Mouse (Mus musculus) forebrain, embryonic 11.5 days (tissue): ENCODE results near the gene S100a7a. TPM values are rescaled to one million over a fixed set of nuclear protein-coding genes. Genes with fewer than 3 reads are reported as not detected.

Experiments
- ATAC-seq: fragments of 200-750 bp; cut with Nextera tagmentation; replicated peaks from 2 replicates; pipeline ENCODE4 v1.8.0; 2017; ENCODE audit warnings: moderate TSS enrichment; ENCODE audit not compliant: low FRiP score
- DNase-seq: peaks from one replicate; pipeline ENCODE4 v3.0.0-alpha.2; 2017; ENCODE audit warnings: low spot score
- H3K27ac ChIP-seq: fragments of 300-500 bp; sonication (generic); 2 replicates; pipeline ENCODE4 v1.5.1; 2014; ENCODE audit warnings: low read depth, low read length
- H3K27me3 ChIP-seq: fragments of 300-500 bp; sonication (generic); 2 replicates; pipeline ENCODE4 v1.6.1; 2014; ENCODE audit warnings: mild to moderate bottlenecking, low read length, mixed read lengths; ENCODE audit not compliant: control insufficient read depth, insufficient read depth
- H3K36me3 ChIP-seq: fragments of 300-500 bp; sonication (generic); 2 replicates; pipeline ENCODE4 v1.6.1; 2014; ENCODE audit warnings: mild to moderate bottlenecking, low read length, moderate library complexity, mixed read lengths; ENCODE audit not compliant: control insufficient read depth, insufficient read depth
- H3K4me1 ChIP-seq: fragments of 300-500 bp; sonication (generic); replicated peaks from 2 replicates; pipeline ENCODE4 v1.6.1; 2014; ENCODE audit warnings: low read length, mixed read lengths; ENCODE audit not compliant: control insufficient read depth, insufficient read depth
- H3K4me2 ChIP-seq: fragments of 300-500 bp; sonication (generic); 2 replicates; pipeline ENCODE4 v1.6.1; 2014; ENCODE audit warnings: low read depth, mild to moderate bottlenecking, low read length, moderate library complexity, mixed read lengths; ENCODE audit not compliant: severe bottlenecking
- H3K4me3 ChIP-seq: fragments of 300-500 bp; sonication (generic); 2 replicates; pipeline ENCODE4 v1.5.1; 2014; ENCODE audit warnings: low read depth, low read length
- H3K9ac ChIP-seq: fragments of 300-500 bp; sonication (generic); 2 replicates; pipeline ENCODE4 v1.6.1; 2014; ENCODE audit warnings: low read length
- H3K9me3 ChIP-seq: fragments of 300-500 bp; sonication (generic); 2 replicates; pipeline ENCODE4 v1.6.1; 2016; ENCODE audit warnings: low read length, mixed read lengths; ENCODE audit not compliant: control insufficient read depth
- WGBS: fragments of 180-500 bp; shearing (Covaris S2); extraction: QIAGEN DNeasy Blood & Tissue Kit; methylation state at CpG from one replicate; pipeline ENCODE4 v1.1.7; 2014; 5-methylcytosine and 5-hydroxymethylcytosine counted together
- polyA plus RNA-seq: library from polyadenylated mRNA; unstranded; fragments of >200 nt; fragmentation: Nextera tagmentation; extraction: Ambion mirVana; gene quantifications from 2 replicates; pipeline ENCODE4 v1.2.1, GENCODE M21; 2014

The S100a7a gene
- polyA plus RNA-seq, 1 experiment from 2014 or later = not detected

- WGBS = 56% methylated on average over 7 of the region's 7 CpGs
- ATAC-seq (no peak), DNase-seq (no peak)
- H3K9me3 ChIP-seq = peaks cover 3% of the 10 kb centered on the region; the same call in 1 of the 2 replicates
- H3K4me1 ChIP-seq = peaks cover 9% of the 10 kb centered on the region; the same call in 1 of the 2 replicates
- H3K4me3 ChIP-seq = no peak overlapping the region
- no peaks in the 10 kb centered on the region for H3K27me3 ChIP-seq
- H3K36me3 ChIP-seq = no peaks in the 10 kb centered on the region
- H3K4me2 ChIP-seq = no peak overlapping the region
- H3K27ac ChIP-seq = no peak overlapping the region
- no peak overlapping the region for H3K9ac ChIP-seq
Measured at GRCm38 (mm10) chr3:90621552-90621951, 32.3 kb upstream of the S100a7a start.

DNA sequence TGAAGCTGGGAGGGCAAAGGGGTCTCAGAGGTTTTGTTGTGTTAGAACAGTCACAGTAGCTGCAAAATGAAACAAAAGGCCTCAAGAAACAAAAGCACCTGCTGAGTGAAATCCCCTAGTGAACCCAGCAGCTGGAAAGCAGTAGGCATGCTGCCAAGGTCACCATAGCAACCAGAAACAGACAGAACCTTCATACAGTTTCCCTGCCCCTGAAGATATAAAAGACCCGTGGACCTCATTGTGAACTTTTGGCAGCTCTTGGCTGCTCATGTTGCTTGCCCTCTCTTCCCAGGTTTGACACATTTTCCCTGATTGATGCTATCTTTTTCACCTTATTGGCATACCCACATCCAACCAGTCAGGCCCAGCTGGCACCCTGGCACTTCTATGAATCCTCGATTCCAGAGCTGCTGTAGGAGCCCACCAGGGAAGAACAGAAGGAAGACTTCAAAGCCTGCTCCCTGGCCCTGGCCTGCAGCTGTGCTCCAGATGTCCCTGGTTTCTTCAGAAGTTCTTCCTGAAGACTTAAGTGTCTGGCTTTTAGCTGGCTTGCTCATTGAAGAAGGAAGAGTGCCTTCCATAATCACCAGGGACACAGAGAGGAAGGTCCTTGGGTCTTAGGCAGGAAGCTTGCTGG, 30.3 kb upstream of the S100a7a start:
- Histone ChIP-seq H3K27me3 (no peaks in the 10 kb centered on the region), H3K9ac (no peak overlapping the region), H3K9me3 (no peaks in the 10 kb centered on the region), H3K4me1 (peaks cover 9% of the 10 kb centered on the region; the same call in 1 of the 2 replicates), H3K4me2 (no peak overlapping the region), H3K4me3 (no peak overlapping the region), H3K27ac (peak overlapping the region; percentile 27), H3K36me3 (no peaks in the 10 kb centered on the region)
- ATAC-seq = peak; percentile 72
- WGBS = 18% methylated on average over 2 of the region's 2 CpGs
- DNase-seq = peak; percentile 72

- H3K9me3 ChIP-seq = no peaks in the 10 kb centered on the region
- no peak for DNase-seq
- H3K9ac ChIP-seq = no peak overlapping the region
- no peak overlapping the region for H3K4me3 ChIP-seq
- no peaks in the 10 kb centered on the region for H3K36me3 ChIP-seq
- H3K27ac ChIP-seq = no peak overlapping the region
- no peak for ATAC-seq
- WGBS = 82% methylated on average over 5 of the region's 5 CpGs
- no peaks in the 10 kb centered on the region for H3K27me3 ChIP-seq
- no peak overlapping the region for H3K4me2 ChIP-seq
- peaks cover 9% of the 10 kb centered on the region; the same call in 1 of the 2 replicates for H3K4me1 ChIP-seq
Measured at GRCm38 (mm10) chr3:90625496-90625895, 28.3 kb upstream of the S100a7a start.

- H3K9me3 ChIP-seq = no peaks in the 10 kb centered on the region
- no peak overlapping the region for H3K4me3 ChIP-seq
- no peaks in the 10 kb centered on the region for H3K27me3 ChIP-seq
- H3K27ac ChIP-seq = no peak overlapping the region
- peaks cover 9% of the 10 kb centered on the region; the same call in 1 of the 2 replicates for H3K4me1 ChIP-seq
- H3K4me2 ChIP-seq = no peak overlapping the region
- H3K36me3 ChIP-seq = no peaks in the 10 kb centered on the region
- H3K9ac ChIP-seq = no peak overlapping the region
- no peak for ATAC-seq
- peak; percentile 25 for DNase-seq
- WGBS = 81% methylated on average over 9 of the region's 9 CpGs
Measured at GRCm38 (mm10) chr3:90626266-90627021, 27.4 kb upstream of the S100a7a start.

DNA sequence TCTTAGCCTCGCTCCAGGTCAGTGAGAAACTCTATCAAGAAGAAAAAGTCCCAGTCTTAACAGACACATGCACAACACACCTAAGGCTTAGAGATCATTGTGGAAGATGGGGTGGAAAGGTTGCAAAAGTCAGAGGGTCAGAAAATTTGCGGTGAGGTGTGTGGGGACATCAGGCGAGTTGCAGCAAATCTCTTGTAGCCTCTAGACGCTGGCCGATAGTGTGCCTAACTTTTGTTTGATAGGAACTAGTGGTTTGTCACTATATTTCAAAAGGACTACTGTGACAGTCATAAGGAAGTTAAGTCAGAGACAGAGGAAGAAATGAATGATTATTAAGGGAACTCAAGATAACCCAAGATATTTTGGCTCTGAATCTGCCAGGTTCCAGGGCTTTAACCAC, 26.5 kb upstream of the S100a7a start:
- H3K9ac ChIP-seq = no peak overlapping the region
- ATAC-seq = no peak
- H3K4me1 ChIP-seq = peaks cover 9% of the 10 kb centered on the region; the same call in 1 of the 2 replicates
- H3K4me3 ChIP-seq = no peak overlapping the region
- 93% methylated on average over 5 of the region's 5 CpGs for WGBS
- H3K27ac ChIP-seq = no peak overlapping the region
- peak; percentile 13 for DNase-seq
- no peak overlapping the region for H3K4me2 ChIP-seq
- no peaks in the 10 kb centered on the region for H3K27me3 ChIP-seq
- no peaks in the 10 kb centered on the region for H3K9me3 ChIP-seq
- no peaks in the 10 kb centered on the region for H3K36me3 ChIP-seq

- H3K27me3 ChIP-seq = no peaks in the 10 kb centered on the region
- H3K27ac ChIP-seq = no peak overlapping the region
- H3K36me3 ChIP-seq = no peaks in the 10 kb centered on the region
- H3K4me3 ChIP-seq = no peak overlapping the region
- ATAC-seq (no peak), DNase-seq (peak; percentile 19)
- 67% methylated on average over 4 of the region's 4 CpGs for WGBS
- H3K4me1 ChIP-seq = peaks cover 9% of the 10 kb centered on the region; the same call in 1 of the 2 replicates
- no peak overlapping the region for H3K4me2 ChIP-seq
- no peak overlapping the region for H3K9ac ChIP-seq
- no peaks in the 10 kb centered on the region for H3K9me3 ChIP-seq
Measured at GRCm38 (mm10) chr3:90627807-90628206, 26.0 kb upstream of the S100a7a start.

DNA sequence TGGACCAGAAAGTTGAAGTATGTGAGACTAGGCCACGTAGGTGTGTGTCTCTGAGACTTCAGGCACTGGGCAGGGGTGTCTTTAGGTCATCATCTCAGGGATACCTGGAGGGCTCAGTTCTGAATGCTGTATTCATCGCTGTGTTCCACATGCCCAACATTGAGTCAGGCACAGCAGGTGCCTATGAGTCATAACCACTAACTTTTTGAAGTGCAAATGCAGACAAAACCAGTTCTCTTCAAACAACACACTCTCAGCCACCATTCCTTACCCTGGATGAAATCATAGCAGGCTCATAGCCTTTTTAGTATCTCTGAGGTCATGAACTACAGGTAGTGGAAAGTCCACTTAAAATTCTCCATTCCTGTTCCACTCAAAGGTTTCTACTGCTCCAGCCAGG, 24.5 kb upstream of the S100a7a start:
- H3K9ac ChIP-seq = no peak overlapping the region
- H3K4me3 ChIP-seq = no peak overlapping the region
- no peak for ATAC-seq
- no peaks in the 10 kb centered on the region for H3K9me3 ChIP-seq
- WGBS = 74% methylated on average over 2 of the region's 2 CpGs
- H3K27me3 ChIP-seq = no peaks in the 10 kb centered on the region
- H3K27ac ChIP-seq = no peak overlapping the region
- DNase-seq = peak; percentile 26
- H3K4me2 ChIP-seq = no peak overlapping the region
- H3K36me3 ChIP-seq = no peaks in the 10 kb centered on the region
- no peaks in the 10 kb centered on the region; the same call in 1 of the 2 replicates for H3K4me1 ChIP-seq

GRCm38 (mm10) chr3:90631984-90632383, 21.8 kb upstream of the S100a7a start:
- Histone ChIP-seq H3K4me2 (no peak overlapping the region), H3K27ac (no peak overlapping the region), H3K9ac (no peak overlapping the region), H3K4me1 (no peaks in the 10 kb centered on the region), H3K36me3 (no peaks in the 10 kb centered on the region), H3K9me3 (no peaks in the 10 kb centered on the region), H3K27me3 (no peaks in the 10 kb centered on the region), H3K4me3 (no peak overlapping the region)
- ATAC-seq = no peak
- 79% methylated on average over 2 of the region's 2 CpGs for WGBS
- peak; percentile 6 for DNase-seq
